Mouse (Mus musculus) heart, embryonic 12.5 days (tissue): Measurements from ENCODE around the gene Tmem26. TPM values are rescaled to one million over a fixed set of nuclear protein-coding genes. Genes with fewer than 3 reads are reported as not detected.
"Not testable (repeated sequence)": the region's sequence is repeated elsewhere in the genome, so short reads cannot be mapped to it uniquely, and the experiment has no call there.

Source experiments
- ATAC-seq: fragments of 200-750 bp; cut with Nextera tagmentation; 2 replicates; pipeline ENCODE4 v1.8.0; 2017; ENCODE audit warnings: moderate TSS enrichment, moderate library complexity; ENCODE audit not compliant: insufficient number of reproducible peaks, low FRiP score
- H3K27ac ChIP-seq: fragments of 300-500 bp; sonication (generic); 2 replicates; pipeline ENCODE4 v1.5.1; 2016; ENCODE audit warnings: mild to moderate bottlenecking, moderate library complexity; ENCODE audit not compliant: poor library complexity, severe bottlenecking
- H3K27me3 ChIP-seq: fragments of 300-500 bp; sonication (generic); replicated peaks from 2 replicates; pipeline ENCODE4 v1.6.1; 2016; ENCODE audit warnings: mild to moderate bottlenecking, moderate library complexity
- H3K36me3 ChIP-seq: fragments of 300-500 bp; sonication (generic); 2 replicates; pipeline ENCODE4 v1.6.1; 2016; ENCODE audit warnings: mild to moderate bottlenecking, moderate library complexity
- H3K4me1 ChIP-seq: fragments of 300-500 bp; sonication (generic); replicated peaks from 2 replicates; pipeline ENCODE4 v1.6.1; 2016; ENCODE audit warnings: mild to moderate bottlenecking
- H3K4me2 ChIP-seq: fragments of 300-500 bp; sonication (generic); 2 replicates; pipeline ENCODE4 v1.6.1; 2016; ENCODE audit warnings: mild to moderate bottlenecking, moderate library complexity
- H3K4me3 ChIP-seq: fragments of 300-500 bp; sonication (generic); 2 replicates; pipeline ENCODE4 v1.5.1; 2016; ENCODE audit warnings: mild to moderate bottlenecking
- H3K9ac ChIP-seq: fragments of 300-500 bp; sonication (generic); 2 replicates; pipeline ENCODE4 v1.6.1; 2016; ENCODE audit warnings: mild to moderate bottlenecking, moderate library complexity
- H3K9me3 ChIP-seq: fragments of 300-500 bp; sonication (generic); replicated peaks from 2 replicates; pipeline ENCODE4 v1.6.1; 2016; ENCODE audit warnings: mild to moderate bottlenecking, moderate library complexity
- WGBS: fragments of 180-500 bp; shearing (Covaris S2); methylation state at CpG from one replicate; pipeline ENCODE4 v1.1.7; 2016; 5-methylcytosine and 5-hydroxymethylcytosine counted together
- polyA plus RNA-seq: library from polyadenylated mRNA; unstranded; fragments of >200 nt; fragmentation: Nextera tagmentation; extraction: Ambion mirVana; gene quantifications from 2 replicates; pipeline ENCODE4 v1.2.1, GENCODE M21; 2016

Gene Tmem26
- polyA plus RNA-seq, 1 experiment from 2014 or later, result 6.3 TPM

GRCm38 (mm10) chr10:68712926-68713325 is 10.5 kb upstream of the Tmem26 start:
- Histone ChIP-seq H3K27ac (no peak overlapping the region), H3K4me2 (no peak overlapping the region), H3K4me1 (no peaks in the 10 kb centered on the region), H3K36me3 (no peaks in the 10 kb centered on the region), H3K4me3 (no peak overlapping the region), H3K27me3 (no peaks in the 10 kb centered on the region), H3K9ac (no peak overlapping the region), H3K9me3 (peaks cover 3% of the 10 kb centered on the region; the same call in 1 of the 2 replicates)
- ATAC-seq, result no peak
- 48% methylated on average over 2 of the region's 2 CpGs for WGBS

- Histone ChIP-seq H3K9ac (no peak overlapping the region), H3K9me3 (no peaks in the 10 kb centered on the region), H3K4me2 (no peak overlapping the region), H3K27ac (no peak overlapping the region), H3K27me3 (no peaks in the 10 kb centered on the region), H3K4me1 (no peaks in the 10 kb centered on the region), H3K36me3 (no peaks in the 10 kb centered on the region), H3K4me3 (no peak overlapping the region)
- 76% methylated on average over 3 of the region's 3 CpGs for WGBS
- ATAC-seq, result no peak
These were observed 9.1 kb upstream of the Tmem26 start for GRCm38 (mm10) chr10:68714302-68714701.

- Histone ChIP-seq H3K27ac (no peak overlapping the region), H3K4me1 (no peaks in the 10 kb centered on the region), H3K27me3 (no peaks in the 10 kb centered on the region), H3K36me3 (no peaks in the 10 kb centered on the region), H3K4me3 (no peak overlapping the region), H3K9ac (no peak overlapping the region), H3K4me2 (no peak overlapping the region), H3K9me3 (no peaks in the 10 kb centered on the region)
- no peak for ATAC-seq
- WGBS, result 81% methylated on average over 3 of the region's 3 CpGs
These were observed 8.1 kb upstream of the Tmem26 start for GRCm38 (mm10) chr10:68715396-68715795.

- Histone ChIP-seq H3K4me1 (peaks cover 9% of the 10 kb centered on the region), H3K27ac (no peak overlapping the region), H3K4me2 (no peak overlapping the region), H3K27me3 (no peaks in the 10 kb centered on the region), H3K4me3 (no peak overlapping the region), H3K9me3 (no peaks in the 10 kb centered on the region), H3K36me3 (no peaks in the 10 kb centered on the region), H3K9ac (no peak overlapping the region)
- no peak for ATAC-seq
- 71% methylated on average over 3 of the region's 3 CpGs for WGBS
These were observed 5.1 kb upstream of the Tmem26 start for GRCm38 (mm10) chr10:68718375-68718774.

GRCm38 (mm10) chr10:68720887-68721400 is 2.5 kb upstream of the Tmem26 start:
- WGBS, result 18% methylated on average over 5 of the region's 5 CpGs
- ATAC-seq, result peak; percentile 57

DNA sequence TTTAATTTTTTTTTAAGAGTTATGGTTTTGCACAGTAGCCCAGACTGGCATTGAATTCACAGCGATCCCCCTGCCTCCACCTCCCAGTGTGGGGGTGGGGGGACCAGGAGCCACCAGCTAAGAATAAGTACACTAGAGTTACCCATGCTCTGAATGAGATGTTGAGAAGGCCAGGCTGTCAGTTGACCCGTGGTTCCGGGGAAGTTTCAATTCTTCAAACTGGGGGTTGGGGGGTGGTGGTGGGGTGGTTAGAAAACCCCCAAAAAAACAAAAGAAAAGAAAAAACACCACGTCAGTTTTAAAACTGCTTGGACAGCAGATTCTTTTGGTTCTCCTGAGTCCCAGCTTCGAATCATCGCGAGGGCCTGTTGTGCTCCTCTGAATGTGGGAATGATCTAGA is 431 bp upstream of the Tmem26 start:
- peak overlapping the region; percentile 96 for H3K4me2 ChIP-seq
- H3K4me3 ChIP-seq, result peak overlapping the region; percentile 60; the same call in 1 of the 2 replicates
- no peak for ATAC-seq
- peaks cover 15% of the 10 kb centered on the region for H3K4me1 ChIP-seq
- H3K36me3 ChIP-seq, result no peaks in the 10 kb centered on the region
- H3K27ac ChIP-seq, result no peak overlapping the region
- WGBS, result 31% methylated on average over 7 of the region's 7 CpGs
- H3K9ac ChIP-seq, result no peak overlapping the region; the same call in 1 of the 2 replicates
- H3K27me3 ChIP-seq, result peaks cover 9% of the 10 kb centered on the region
- H3K9me3 ChIP-seq, result no peaks in the 10 kb centered on the region

More at GRCm38 (mm10) chr10:68720887-68721400, 2.5 kb upstream of the Tmem26 start:
- no peak overlapping the region for H3K4me2 ChIP-seq
- H3K36me3 ChIP-seq, result no peaks in the 10 kb centered on the region
- no peaks in the 10 kb centered on the region for H3K9me3 ChIP-seq
- peaks cover 15% of the 10 kb centered on the region for H3K4me1 ChIP-seq
- H3K27ac ChIP-seq, result no peak overlapping the region
- H3K27me3 ChIP-seq, result peaks cover 9% of the 10 kb centered on the region
- H3K4me3 ChIP-seq, result no peak overlapping the region
- H3K9ac ChIP-seq, result no peak overlapping the region

GRCm38 (mm10) chr10:68724361-68724720 is 895 bp downstream of the Tmem26 start:
- peak overlapping the region; percentile 96 for H3K4me2 ChIP-seq
- H3K4me3 ChIP-seq, result peak overlapping the region; percentile 60
- no peaks in the 10 kb centered on the region for H3K9me3 ChIP-seq
- no peaks in the 10 kb centered on the region for H3K36me3 ChIP-seq
- peaks cover 15% of the 10 kb centered on the region for H3K4me1 ChIP-seq
- H3K27me3 ChIP-seq, result peaks cover 9% of the 10 kb centered on the region
- ATAC-seq, result peak; percentile 42; the same call in 1 of the 2 replicates
- no peak overlapping the region for H3K27ac ChIP-seq
- 1% methylated on average over 11 of the region's 11 CpGs for WGBS
- H3K9ac ChIP-seq, result peak overlapping the region; percentile 72

GRCm38 (mm10) chr10:68727464-68727863 is 4.0 kb downstream of the Tmem26 start:
- Histone ChIP-seq H3K27ac (no peak overlapping the region), H3K9me3 (no peaks in the 10 kb centered on the region), H3K9ac (no peak overlapping the region), H3K27me3 (peaks cover 9% of the 10 kb centered on the region), H3K36me3 (no peaks in the 10 kb centered on the region), H3K4me2 (no peak overlapping the region), H3K4me1 (peaks cover 8% of the 10 kb centered on the region), H3K4me3 (no peak overlapping the region)
- 78% methylated on average over 5 of the region's 5 CpGs for WGBS
- ATAC-seq, result no peak

DNA sequence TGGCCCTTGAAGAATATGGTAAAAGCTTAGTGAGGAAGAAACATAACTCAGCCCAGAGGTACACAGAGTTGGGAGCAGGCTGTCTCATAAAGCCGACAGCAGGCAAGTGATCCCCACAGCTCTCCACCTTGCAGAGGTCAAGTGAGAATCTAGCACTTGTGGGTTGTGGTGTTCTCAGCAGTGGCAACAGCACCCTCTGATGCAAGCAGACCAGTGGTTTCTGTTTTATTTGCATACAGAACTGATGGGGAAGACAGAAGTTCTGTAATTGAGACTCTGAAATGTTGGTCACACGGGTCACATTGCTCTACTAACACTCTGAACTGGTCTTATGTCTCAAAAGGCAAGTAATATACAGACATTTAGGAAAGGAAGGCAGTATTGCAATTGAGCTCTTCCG is 12.2 kb downstream of the Tmem26 start:
- no peak overlapping the region for H3K9ac ChIP-seq
- H3K27ac ChIP-seq, result no peak overlapping the region
- H3K4me1 ChIP-seq, result 0 out of 2 replicates have a peak, but pooled peaks cover 2% of the 10 kb centered on the region
- no peak for ATAC-seq
- H3K9me3 ChIP-seq, result no peaks in the 10 kb centered on the region
- WGBS, result 78% methylated on average over 3 of the region's 3 CpGs
- no peaks in the 10 kb centered on the region for H3K27me3 ChIP-seq
- no peak overlapping the region for H3K4me2 ChIP-seq
- no peak overlapping the region for H3K4me3 ChIP-seq
- no peaks in the 10 kb centered on the region for H3K36me3 ChIP-seq

- Histone ChIP-seq H3K4me1 (0 out of 2 replicates have a peak, but pooled peaks cover 2% of the 10 kb centered on the region), H3K27ac (no peak overlapping the region), H3K27me3 (no peaks in the 10 kb centered on the region), H3K36me3 (no peaks in the 10 kb centered on the region), H3K4me3 (no peak overlapping the region), H3K4me2 (no peak overlapping the region), H3K9me3 (no peaks in the 10 kb centered on the region), H3K9ac (no peak overlapping the region)
- WGBS, result 67% methylated on average over 7 of the region's 7 CpGs
- ATAC-seq, result no peak
These were observed 13.9 kb downstream of the Tmem26 start for GRCm38 (mm10) chr10:68737391-68737790.

DNA sequence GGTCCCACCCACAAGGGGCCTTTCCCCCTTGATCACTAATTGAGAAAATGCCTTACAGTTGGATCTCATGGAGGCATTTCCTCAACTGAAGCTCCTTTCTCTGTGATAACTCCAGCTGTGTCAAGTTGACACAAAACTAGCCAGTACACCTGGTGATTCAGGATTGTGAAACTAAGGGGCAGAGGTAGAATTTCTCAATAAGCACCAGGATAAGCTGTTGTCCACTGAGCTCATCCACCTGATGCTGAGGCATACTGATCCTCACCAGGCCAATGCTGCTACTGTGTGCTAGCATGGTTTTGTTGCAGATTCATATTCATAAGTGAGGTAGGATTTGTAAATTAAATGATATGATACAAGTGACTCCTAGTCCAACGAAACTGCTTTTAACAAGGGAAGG is 15.5 kb downstream of the Tmem26 start:
- not testable (repeated sequence) for H3K9me3 ChIP-seq, H3K9ac ChIP-seq, H3K36me3 ChIP-seq, H3K27me3 ChIP-seq, H3K4me1 ChIP-seq, H3K4me3 ChIP-seq, H3K27ac ChIP-seq, H3K4me2 ChIP-seq, ATAC-seq
- WGBS, result 64% methylated on average over 1 of the region's 1 CpGs

GRCm38 (mm10) chr10:68740251-68740650 is 16.8 kb downstream of the Tmem26 start:
- Histone ChIP-seq H3K27ac (no peak overlapping the region), H3K4me3 (no peak overlapping the region), H3K9ac (no peak overlapping the region), H3K4me2 (no peak overlapping the region), H3K36me3 (no peaks in the 10 kb centered on the region), H3K27me3 (no peaks in the 10 kb centered on the region), H3K4me1 (0 out of 2 replicates have a peak, but pooled peaks cover 2% of the 10 kb centered on the region), H3K9me3 (no peaks in the 10 kb centered on the region)
- WGBS, result 72% methylated on average over 2 of the region's 2 CpGs
- no peak for ATAC-seq
